Mouse (Mus musculus) brain, embryonic 14.5 days (tissue): ENCODE results near the gene Arhgef3.

ENCODE experiments used
- CTCF ChIP-seq: fragments of 200-500 bp; IDR thresholded peaks from 2 replicates; pipeline ENCODE4 v1.5.1; 2012; ENCODE audit warnings: inconsistent platforms, mild to moderate bottlenecking, moderate library complexity, borderline replicate concordance; ENCODE audit not compliant: insufficient read depth, insufficient read length; ENCODE audit errors: extremely low read depth
- POLR2A ChIP-seq: fragments of 200-500 bp; IDR thresholded peaks from 2 replicates; pipeline ENCODE4 v1.6.1; 2012; ENCODE audit warnings: mild to moderate bottlenecking, inconsistent platforms, borderline replicate concordance; ENCODE audit not compliant: poor library complexity, insufficient read depth, insufficient read length, severe bottlenecking; ENCODE audit errors: extremely low read depth

DNA sequence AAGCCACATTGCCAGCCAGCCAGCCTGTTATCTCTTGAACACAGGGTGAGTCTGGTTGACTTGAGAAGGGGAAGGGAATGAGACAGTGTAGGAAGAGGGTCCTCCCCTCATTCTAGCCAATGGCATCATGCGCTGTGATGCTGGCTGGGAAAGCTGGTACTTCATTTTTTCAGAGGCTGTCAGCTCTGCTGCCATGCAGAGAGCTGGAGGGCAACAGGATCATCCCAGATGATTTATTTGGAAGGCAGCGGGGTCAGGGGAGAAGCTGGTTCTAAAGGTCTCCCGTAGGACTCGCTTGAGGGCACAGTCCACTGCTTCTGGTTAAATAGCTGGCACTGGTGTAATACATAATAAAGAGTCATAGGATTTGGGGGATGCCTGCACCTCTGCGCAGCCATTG is 3.8 kb downstream of the Arhgef3 start:
- TF ChIP-seq CTCF (no peak), POLR2A (no peak)
